Mouse (Mus musculus) small intestine, adult 2 months (tissue): Measurements from ENCODE around the gene Mrps34.

Experiments
- CTCF ChIP-seq: fragments of 200-500 bp; IDR thresholded peaks from 2 replicates; pipeline ENCODE4 v1.5.1; 2012; ENCODE audit warnings: low read depth, mild to moderate bottlenecking, control low read depth, inconsistent platforms, low read length, moderate library complexity, mixed read lengths; ENCODE audit not compliant: insufficient replicate concordance, insufficient read length; ENCODE audit errors: extremely low read depth
- POLR2A ChIP-seq: fragments of 200-500 bp; IDR thresholded peaks from 2 replicates; pipeline ENCODE4 v1.6.1; 2012; ENCODE audit warnings: low read depth, mild to moderate bottlenecking, control low read depth, inconsistent platforms, low read length, moderate library complexity

DNA sequence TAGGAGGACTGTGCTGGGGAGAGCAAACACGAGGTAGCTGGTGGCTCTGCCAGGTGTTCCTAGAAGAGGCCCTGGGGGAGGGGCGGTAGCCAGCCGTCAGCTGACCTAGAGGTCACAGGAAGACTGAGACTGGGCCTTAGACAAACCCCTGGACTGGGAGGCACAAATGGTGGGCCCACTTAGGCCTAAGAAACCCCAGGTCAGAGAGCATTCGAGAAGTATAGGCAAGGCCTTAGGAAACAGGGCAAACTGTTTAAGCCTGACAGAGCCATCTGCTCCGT lies 16.9 kb upstream of the Mrps34 start:
- no peak for TF ChIP-seq CTCF
- no peak for TF ChIP-seq POLR2A
